Mouse (Mus musculus): Measurements from ENCODE around the gene Mboat2. TPM values are rescaled to one million over a fixed set of nuclear protein-coding genes. Genes with fewer than 3 reads are reported as not detected.

Mboat2 gene
- total and polyA plus RNA-seq, 3 experiments = 0.39 to 4.0 (median 0.76) TPM

- Histone ChIP-seq H3K9ac (ENCODE audit: insufficient read depth, low read depth) (no peak overlapping the region), H3K27me3 (replicated peaks) (no peaks in the 10 kb centered on the region), H3K79me2 (replicated peaks; ENCODE audit: control insufficient read depth, extremely low read depth, insufficient read depth, poor library complexity, severe bottlenecking) (no peaks in the 10 kb centered on the region), H3K4me1 (ENCODE audit: control insufficient read depth in 1 of 2, insufficient read depth in 2 of 2) (peaks cover 0 to 15% of the 10 kb centered on the region in 2 experiments; a peak in 2 of 4 replicates), H3K4me3 (replicated peaks in 1 of 3; ENCODE audit: low read depth in 2 of 3, low read length in 2 of 3, poor library complexity in 1 of 3) (no peak overlapping the region), H3K27ac (ENCODE audit: insufficient read depth, low read depth) (no peak overlapping the region), H3K9me3 (replicated peaks; ENCODE audit: low read length) (no peaks in the 10 kb centered on the region), H3K4me2 (ENCODE audit: insufficient read depth, low read depth, poor library complexity, severe bottlenecking) (no peak overlapping the region), H3K36me3 (replicated peaks in 1 of 2; ENCODE audit: control insufficient read depth in 1 of 2, insufficient read depth in 1 of 2, low read length in 1 of 2) (no peaks in the 10 kb centered on the region)
- TF ChIP-seq UBTF (IDR thresholded peaks at IDR 0.05; ENCODE audit: low read depth, low read length) = no peak
- TF ChIP-seq RAD21 (IDR thresholded peaks at IDR 0.05; ENCODE audit: low read depth, low read length) = no peak
- TF ChIP-seq BHLHE40 (IDR thresholded peaks at IDR 0.05; ENCODE audit: low read depth, low read length) = no peak
- no peak for TF ChIP-seq MEF2A (IDR thresholded peaks at IDR 0.05; ENCODE audit: borderline replicate concordance, low read depth, low read length)
- no peak for TF ChIP-seq MAFK (IDR thresholded peaks at IDR 0.05; ENCODE audit: insufficient replicate concordance, low read length)
- TF ChIP-seq KAT2A (IDR thresholded peaks at IDR 0.05; ENCODE audit: insufficient replicate concordance, low read length) = no peak
- no peak for TF ChIP-seq JUN (IDR thresholded peaks at IDR 0.05; ENCODE audit: insufficient read depth, low read depth, low read length)
- no peak for TF ChIP-seq ZKSCAN1 (IDR thresholded peaks at IDR 0.05; ENCODE audit: borderline replicate concordance, low read depth, low read length)
- TF ChIP-seq NRF1 (IDR thresholded peaks at IDR 0.05; ENCODE audit: low read depth, low read length) = no peak
- TF ChIP-seq POLR2AphosphoS2 (IDR thresholded peaks at IDR 0.05; ENCODE audit: low read depth, low read length) = no peak
- TF ChIP-seq GABPA (IDR thresholded peaks at IDR 0.05; ENCODE audit: insufficient replicate concordance, low read depth, low read length) = no peak
- no peak for TF ChIP-seq SIN3A (IDR thresholded peaks at IDR 0.05; ENCODE audit: low read length)
- TF ChIP-seq RCOR1 (conservative IDR thresholded peaks at IDR 0.05; ENCODE audit: low read depth, low read length) = no peak
- no peak for TF ChIP-seq USF2 (conservative IDR thresholded peaks at IDR 0.05; ENCODE audit: low read depth, low read length)
- TF ChIP-seq NELFE (IDR thresholded peaks at IDR 0.05; ENCODE audit: low read depth, low read length) = no peak
- no peak for TF ChIP-seq ZC3H11A (IDR thresholded peaks at IDR 0.05; ENCODE audit: low read depth, low read length)
- TF ChIP-seq E2F4 (IDR thresholded peaks at IDR 0.05; ENCODE audit: insufficient replicate concordance, low read depth, low read length) = no peak
- in situ Hi-C loops (cut with MboI; ENCODE audit: low pct_ligation_motif_present, low pct_unique_long_range_greater_than_20kb, low sequenced_read_pairs) (no loop called here), dilution Hi-C loops (cut with MboI; ENCODE audit: extremely low pct_ligation_motif_present, extremely low pct_unique_long_range_greater_than_20kb, low sequenced_read_pairs) (no loop called here)
- no peak for DNase-seq (ENCODE audit: extremely low read depth)
Measured at GRCm38 (mm10) chr12:24890158-24890557, 59.5 kb downstream of the Mboat2 start.

- Histone ChIP-seq H3K4me2 (ENCODE audit: insufficient read depth, low read depth, poor library complexity, severe bottlenecking) (no peak overlapping the region), H3K27ac (ENCODE audit: insufficient read depth, low read depth) (no peak overlapping the region)
- DNase-seq (ENCODE audit: extremely low read depth) = no peak
Measured at GRCm38 (mm10) chr12:24890684-24891459, 60.2 kb downstream of the Mboat2 start.

More at GRCm38 (mm10) chr12:24890684-24891459, 60.2 kb downstream of the Mboat2 start:
- Histone ChIP-seq H3K4me1 (ENCODE audit: control insufficient read depth in 1 of 2, insufficient read depth in 2 of 2) (peaks cover 0 to 15% of the 10 kb centered on the region in 2 experiments; a peak in 2 of 4 replicates), H3K27me3 (replicated peaks) (no peaks in the 10 kb centered on the region), H3K9ac (ENCODE audit: insufficient read depth, low read depth) (no peak overlapping the region), H3K9me3 (replicated peaks; ENCODE audit: low read length) (no peaks in the 10 kb centered on the region), H3K4me3 (replicated peaks in 1 of 3; ENCODE audit: low read depth in 2 of 3, low read length in 2 of 3, poor library complexity in 1 of 3) (no peak overlapping the region), H3K36me3 (replicated peaks in 1 of 2; ENCODE audit: control insufficient read depth in 1 of 2, insufficient read depth in 1 of 2, low read length in 1 of 2) (no peaks in the 10 kb centered on the region), H3K79me2 (replicated peaks; ENCODE audit: control insufficient read depth, extremely low read depth, insufficient read depth, poor library complexity, severe bottlenecking) (no peaks in the 10 kb centered on the region)
- dilution Hi-C loops (cut with MboI; ENCODE audit: extremely low pct_ligation_motif_present, extremely low pct_unique_long_range_greater_than_20kb, low sequenced_read_pairs) = no loop called here
- TF ChIP-seq SIN3A (IDR thresholded peaks at IDR 0.05; ENCODE audit: low read length) (no peak), ZNF384 (IDR thresholded peaks at IDR 0.05; ENCODE audit: low read depth, low read length) (no peak), ZMIZ1 (IDR thresholded peaks at IDR 0.05; ENCODE audit: low read depth, low read length) (no peak), NELFE (IDR thresholded peaks at IDR 0.05; ENCODE audit: low read depth, low read length) (no peak), CHD1 (IDR thresholded peaks at IDR 0.05; ENCODE audit: low read depth, low read length) (no peak), CTCF (conservative IDR thresholded peaks at IDR 0.05 in 1 of 2, IDR thresholded peaks at IDR 0.05 in 1 of 2; ENCODE audit: low read depth in 2 of 2, low read length in 2 of 2) (no peak), MXI1 (IDR thresholded peaks at IDR 0.05; ENCODE audit: low read depth, low read length) (no peak)
- in situ Hi-C loops (cut with MboI; ENCODE audit: low pct_ligation_motif_present, low pct_unique_long_range_greater_than_20kb, low sequenced_read_pairs) = no loop called here

Measured in CH12.LX (cell line).